Mouse (Mus musculus) ES-E14 (cell line): ENCODE measurements at regions not wholly inside any gene's neighbourhood (a gene's known extent, or its start where the extent isn't known, plus 50 kb on each side); places are given as distances from the start of the nearest gene placed in this dataset.

Source experiments
- DNase-seq: peaks from one replicate; pipeline ENCODE4 v3.0.0-alpha.2; 2013; ENCODE audit warnings: low read depth, low spot score
- H3K27ac ChIP-seq: 2 replicates; pipeline ENCODE4 v1.5.1; 2012; ENCODE audit warnings: low read depth, mild to moderate bottlenecking, low read length, moderate library complexity, mixed read lengths; ENCODE audit not compliant: poor library complexity, insufficient read depth, severe bottlenecking
- H3K36me3 ChIP-seq: 2 replicates; pipeline ENCODE4 v1.6.1; 2012; ENCODE audit warnings: mild to moderate bottlenecking, low read length, moderate library complexity, mixed read lengths; ENCODE audit not compliant: control insufficient read depth, poor library complexity, insufficient read depth, severe bottlenecking
- H3K4me1 ChIP-seq, 2 experiments: fragments of 150-350 bp in 1 of 2; sonication (generic) in 1 of 2; 2 replicates each; pipeline ENCODE4 v1.6.1; 2012; ENCODE audit warnings: low read length in 2 of 2, mild to moderate bottlenecking in 1 of 2, mixed read lengths in 1 of 2; ENCODE audit not compliant: control insufficient read depth in 2 of 2, insufficient read depth in 2 of 2, poor library complexity in 1 of 2
- H3K4me3 ChIP-seq, 2 experiments: fragments of 150-350 bp in 1 of 2; sonication (generic) in 1 of 2; 2 replicates each; pipeline ENCODE4 v1.5.1; 2012; ENCODE audit warnings: low read length in 2 of 2, low read depth in 1 of 2, mild to moderate bottlenecking in 1 of 2, mixed read lengths in 1 of 2; ENCODE audit not compliant: insufficient read depth in 1 of 2, poor library complexity in 1 of 2, severe bottlenecking in 1 of 2
- H3K9ac ChIP-seq: 2 replicates; pipeline ENCODE4 v1.6.1; 2012; ENCODE audit warnings: low read depth, mild to moderate bottlenecking, low read length, mixed read lengths; ENCODE audit not compliant: poor library complexity, insufficient read depth, severe bottlenecking
- H3K9me3 ChIP-seq: fragments of 150-350 bp; sonication (generic); 2 replicates; pipeline ENCODE4 v1.6.1; 2012; ENCODE audit warnings: low read depth, mild to moderate bottlenecking, low read length; ENCODE audit not compliant: control insufficient read depth, insufficient read depth
- CHD2 ChIP-seq: IDR thresholded peaks from 2 replicates; pipeline ENCODE4 v1.6.1; 2014; ENCODE audit warnings: mild to moderate bottlenecking, low read depth, low read length, inconsistent platforms
- HCFC1 ChIP-seq: IDR thresholded peaks from 2 replicates; pipeline ENCODE4 v1.6.1; 2012; ENCODE audit warnings: low read length, inconsistent platforms, borderline replicate concordance; ENCODE audit not compliant: insufficient read depth
- MAFK ChIP-seq: IDR thresholded peaks from 2 replicates; pipeline ENCODE4 v1.6.1; 2014; ENCODE audit warnings: mild to moderate bottlenecking, low read depth, low read length, inconsistent platforms; ENCODE audit not compliant: insufficient read depth
- ZC3H11A ChIP-seq: IDR thresholded peaks from 2 replicates; pipeline ENCODE4 v1.6.1; 2012; ENCODE audit warnings: low read depth, mild to moderate bottlenecking, inconsistent platforms, low read length, borderline replicate concordance
- ZNF384 ChIP-seq: IDR thresholded peaks from 2 replicates; pipeline ENCODE4 v1.6.1; 2012; ENCODE audit warnings: low read depth, low read length, inconsistent platforms
- in situ Hi-C, 2 experiments: fragments of 600-800 bp; cut with MboI; formaldehyde crosslinking; loops; one replicate each; pipeline ENCODE4 v1.15.1; 2025; ENCODE audit warnings: low sequenced_read_pairs in 2 of 2, inconsistent platforms in 1 of 2; ENCODE audit not compliant: unreplicated experiment in 2 of 2

DNA sequence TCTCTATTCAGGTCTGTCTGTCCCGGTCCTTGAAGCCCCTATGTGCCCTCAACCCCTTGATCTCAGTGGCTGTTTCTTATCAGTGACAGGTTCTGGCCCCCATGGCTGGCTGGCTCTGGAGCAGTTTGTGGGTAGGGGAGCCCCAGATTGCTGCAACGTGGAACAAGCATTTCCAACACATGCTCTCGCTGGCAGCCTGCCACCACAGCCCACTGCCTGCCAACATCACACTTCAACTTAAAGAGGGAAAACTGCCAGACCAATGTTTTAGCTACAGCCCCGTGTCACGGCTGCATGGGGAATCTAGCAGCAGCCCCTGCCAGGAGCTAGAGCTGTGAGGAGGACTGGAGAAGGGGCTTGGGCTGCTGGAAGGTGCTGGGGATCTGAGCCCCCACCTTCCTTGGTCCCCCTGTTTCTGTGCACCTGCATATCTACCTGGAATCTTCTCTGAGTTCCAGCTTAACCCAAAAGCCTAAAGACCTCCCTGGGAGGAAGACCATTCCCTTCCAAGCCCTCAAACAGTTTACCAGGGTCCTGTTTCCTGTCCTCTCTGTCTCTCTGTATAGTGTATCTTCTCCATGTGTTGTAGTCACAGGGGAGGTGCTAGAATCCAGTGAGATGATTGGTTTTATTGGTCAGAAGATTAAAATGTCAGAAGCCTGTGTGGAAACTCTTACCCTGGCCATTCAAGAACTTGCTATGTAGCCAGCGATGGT is 50.5 kb upstream of the Nek6 start:
- no peaks in the 10 kb centered on the region for H3K9me3 ChIP-seq

More for the DNA sequence above, 50.5 kb upstream of the Nek6 start:
- H3K27ac ChIP-seq: no peak overlapping the region
- TF ChIP-seq ZC3H11A (no peak), ZNF384 (no peak), HCFC1 (no peak), MAFK (no peak), CHD2 (no peak)
- H3K9ac ChIP-seq: no peak overlapping the region
- no peaks in the 10 kb centered on the region for H3K36me3 ChIP-seq
- no peak overlapping the region for H3K4me3 ChIP-seq
- in situ Hi-C loops: no loop called here
- H3K4me1 ChIP-seq: no peaks in the 10 kb centered on the region
- DNase-seq: no peak
